Mouse (Mus musculus) midbrain, embryonic 10.5 days (tissue): ENCODE data around the gene Fto. TPM values are rescaled to one million over a fixed set of nuclear protein-coding genes. Genes with fewer than 3 reads are reported as not detected.
A peak's percentile ranks its signal among the peaks of the same experiment; 100 is the strongest.

Source experiments
- DNase-seq: peaks from one replicate; pipeline ENCODE4 v3.0.0-alpha.2; 2017; ENCODE audit warnings: low spot score
- H3K27ac ChIP-seq: fragments of 300-500 bp; sonication (generic); replicated peaks from 2 replicates; pipeline ENCODE4 v1.5.1; 2016; ENCODE audit warnings: mild to moderate bottlenecking
- H3K27me3 ChIP-seq: fragments of 300-500 bp; sonication (generic); 2 replicates; pipeline ENCODE4 v1.6.1; 2016; ENCODE audit warnings: low read depth, mild to moderate bottlenecking; ENCODE audit not compliant: poor library complexity, severe bottlenecking
- H3K36me3 ChIP-seq: fragments of 300-500 bp; sonication (generic); 2 replicates; pipeline ENCODE4 v1.6.1; 2016; ENCODE audit warnings: mild to moderate bottlenecking, moderate library complexity
- H3K4me1 ChIP-seq: fragments of 300-500 bp; sonication (generic); 2 replicates; pipeline ENCODE4 v1.6.1; 2016
- H3K4me3 ChIP-seq: fragments of 300-500 bp; sonication (generic); 2 replicates; pipeline ENCODE4 v1.5.1; 2016; ENCODE audit warnings: mild to moderate bottlenecking, moderate library complexity
- H3K9me3 ChIP-seq: fragments of 300-500 bp; sonication (generic); replicated peaks from 2 replicates; pipeline ENCODE4 v1.6.1; 2016; ENCODE audit warnings: mild to moderate bottlenecking
- WGBS: fragments of 180-500 bp; shearing (Covaris S2); methylation state at CpG from one replicate; pipeline ENCODE4 v1.1.7; 2016; 5-methylcytosine and 5-hydroxymethylcytosine counted together
- polyA plus RNA-seq: library from polyadenylated mRNA; unstranded; fragments of >200 nt; fragmentation: Nextera tagmentation; extraction: Ambion mirVana; gene quantifications from 2 replicates; pipeline ENCODE4 v1.2.1, GENCODE M21; 2016

The Fto gene
- polyA plus RNA-seq, 1 experiment from 2014 or later, result 91.3 TPM

- H3K27me3 ChIP-seq, result peaks cover 93% of the 10 kb centered on the region
- 86% methylated on average over 8 of the region's 8 CpGs for WGBS
Observed at GRCm38 (mm10) chr8:91505411-91505954, 192.2 kb downstream of the Fto start.

DNA sequence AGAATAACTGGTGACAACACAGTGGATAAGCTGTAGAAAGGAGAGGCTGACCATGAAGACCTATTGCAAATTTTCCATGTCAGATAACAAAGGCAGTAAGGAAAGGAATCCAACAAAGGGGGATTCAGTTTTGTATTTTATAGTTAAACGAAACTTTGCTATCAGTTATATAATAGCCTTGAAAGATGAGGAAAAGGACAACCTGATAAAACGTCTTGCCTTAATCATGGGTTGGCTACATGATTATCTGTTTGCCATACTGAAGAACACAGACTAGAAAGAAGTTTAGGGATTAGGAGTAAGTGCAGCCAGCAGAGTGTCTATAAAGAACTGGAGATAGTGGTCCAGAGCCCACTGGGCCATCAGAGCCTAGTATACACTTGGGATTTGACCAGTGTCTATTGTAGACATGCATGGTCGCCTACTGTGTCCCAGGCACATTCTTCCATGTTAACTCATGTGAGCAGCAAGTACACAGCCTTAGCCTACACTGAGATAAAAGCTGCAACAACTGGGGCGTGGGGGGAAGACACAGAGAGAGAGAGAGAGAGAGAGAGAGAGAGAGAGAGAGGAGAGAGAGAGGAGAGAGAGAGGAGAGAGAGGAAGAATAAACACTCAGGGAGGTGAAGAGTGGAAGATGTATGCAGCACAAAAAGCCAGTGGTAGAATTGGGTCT lies 192.8 kb downstream of the Fto start:
- Histone ChIP-seq H3K4me3 (no peak overlapping the region), H3K36me3 (no peaks in the 10 kb centered on the region), H3K4me1 (peaks cover 83% of the 10 kb centered on the region), H3K27ac (no peak overlapping the region), H3K27me3 (peaks cover 93% of the 10 kb centered on the region), H3K9me3 (no peaks in the 10 kb centered on the region)
- WGBS, result 71% methylated on average over 4 of the region's 4 CpGs
- no peak for DNase-seq

More at GRCm38 (mm10) chr8:91505411-91505954, 192.2 kb downstream of the Fto start:
- 0 out of 2 replicates have a peak overlapping the region, but pooled peaks have one; percentile 2 for H3K27ac ChIP-seq
- no peak overlapping the region for H3K4me3 ChIP-seq
- DNase-seq, result no peak
- peaks cover 76% of the 10 kb centered on the region for H3K4me1 ChIP-seq
- H3K36me3 ChIP-seq, result no peaks in the 10 kb centered on the region
- no peaks in the 10 kb centered on the region for H3K9me3 ChIP-seq

- Histone ChIP-seq H3K27ac (no peak overlapping the region), H3K4me1 (peaks cover 89% of the 10 kb centered on the region), H3K36me3 (no peaks in the 10 kb centered on the region), H3K4me3 (no peak overlapping the region), H3K9me3 (no peaks in the 10 kb centered on the region), H3K27me3 (peaks cover 93% of the 10 kb centered on the region)
- DNase-seq, result no peak
- 81% methylated on average over 6 of the region's 6 CpGs for WGBS
Observed at GRCm38 (mm10) chr8:91506682-91507257, 193.4 kb downstream of the Fto start.

GRCm38 (mm10) chr8:91507681-91508097 lies 194.4 kb downstream of the Fto start:
- Histone ChIP-seq H3K4me3 (no peak overlapping the region), H3K27me3 (peaks cover 93% of the 10 kb centered on the region), H3K27ac (0 out of 2 replicates have a peak overlapping the region, but pooled peaks have one; percentile 67), H3K36me3 (no peaks in the 10 kb centered on the region), H3K4me1 (peaks cover 87% of the 10 kb centered on the region), H3K9me3 (no peaks in the 10 kb centered on the region)
- 84% methylated on average over 7 of the region's 7 CpGs for WGBS
- DNase-seq, result no peak

GRCm38 (mm10) chr8:91508284-91508683 lies 195.0 kb downstream of the Fto start:
- Histone ChIP-seq H3K36me3 (no peaks in the 10 kb centered on the region), H3K4me3 (no peak overlapping the region), H3K9me3 (no peaks in the 10 kb centered on the region), H3K27me3 (peaks cover 93% of the 10 kb centered on the region), H3K4me1 (peaks cover 81% of the 10 kb centered on the region), H3K27ac (peak overlapping the region; percentile 67)
- WGBS, result 56% methylated on average over 4 of the region's 4 CpGs
- peak; percentile 20 for DNase-seq

GRCm38 (mm10) chr8:91509206-91509899 lies 196.0 kb downstream of the Fto start:
- H3K9me3 ChIP-seq, result no peaks in the 10 kb centered on the region
- H3K27ac ChIP-seq, result peak overlapping the region; percentile 33; the same call in 1 of the 2 replicates
- no peak overlapping the region for H3K4me3 ChIP-seq
- DNase-seq, result peak; percentile 16
- 40% methylated on average over 8 of the region's 8 CpGs for WGBS
- H3K27me3 ChIP-seq, result peaks cover 93% of the 10 kb centered on the region
- H3K36me3 ChIP-seq, result no peaks in the 10 kb centered on the region
- H3K4me1 ChIP-seq, result peaks cover 78% of the 10 kb centered on the region

DNA sequence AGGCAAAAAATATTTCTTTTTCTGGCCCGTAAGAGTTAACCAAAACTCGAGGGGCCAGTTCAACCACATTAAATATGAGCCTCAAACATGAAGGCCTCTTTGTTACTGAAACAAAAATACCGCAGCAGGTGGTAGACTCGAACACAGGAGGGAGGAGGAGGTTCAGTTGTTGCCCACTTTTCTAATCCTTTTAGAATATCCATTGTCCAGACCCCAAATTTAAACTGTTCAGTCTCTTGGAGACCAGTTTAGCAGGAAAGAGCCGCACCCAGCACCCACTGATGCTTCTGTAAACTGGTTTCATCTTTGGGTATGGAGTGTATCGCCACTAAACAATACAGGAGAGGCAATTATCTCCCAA lies 196.6 kb downstream of the Fto start:
- peaks cover 83% of the 10 kb centered on the region for H3K4me1 ChIP-seq

DNA sequence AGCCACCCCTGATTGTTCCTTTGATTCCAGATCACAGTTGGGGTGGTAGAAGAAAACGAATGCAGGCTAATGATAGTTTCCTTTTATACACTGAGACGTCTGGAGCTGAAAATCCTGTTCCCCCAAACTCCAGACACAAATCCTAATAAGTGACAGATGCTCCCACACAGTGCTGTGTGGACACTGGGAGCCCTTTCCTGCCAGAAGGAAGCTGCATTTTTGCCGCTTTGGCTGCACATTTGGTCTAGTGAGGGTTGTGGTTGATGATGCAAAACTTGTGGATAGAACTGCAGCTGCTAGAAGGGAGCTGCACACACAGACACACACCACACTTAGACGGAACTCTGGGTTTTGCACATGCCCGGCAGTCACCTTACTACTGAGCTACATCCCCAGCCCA lies 197.4 kb downstream of the Fto start:
- Histone ChIP-seq H3K27me3 (peaks cover 93% of the 10 kb centered on the region), H3K4me3 (no peak overlapping the region), H3K36me3 (no peaks in the 10 kb centered on the region), H3K4me1 (peaks cover 84% of the 10 kb centered on the region), H3K27ac (peak overlapping the region; percentile 57; the same call in 1 of the 2 replicates), H3K9me3 (no peaks in the 10 kb centered on the region)
- DNase-seq, result no peak
- 43% methylated on average over 5 of the region's 5 CpGs for WGBS

More for the DNA sequence above, 196.6 kb downstream of the Fto start:
- DNase-seq, result peak; percentile 25
- H3K4me3 ChIP-seq, result no peak overlapping the region
- H3K9me3 ChIP-seq, result no peaks in the 10 kb centered on the region
- no peaks in the 10 kb centered on the region for H3K36me3 ChIP-seq
- H3K27me3 ChIP-seq, result peaks cover 93% of the 10 kb centered on the region
- WGBS, result 29% methylated on average over 6 of the region's 6 CpGs
- peak overlapping the region; percentile 57 for H3K27ac ChIP-seq

GRCm38 (mm10) chr8:91511943-91512342 lies 198.6 kb downstream of the Fto start:
- DNase-seq, result no peak
- H3K27me3 ChIP-seq, result peaks cover 93% of the 10 kb centered on the region
- no peaks in the 10 kb centered on the region for H3K9me3 ChIP-seq
- no peak overlapping the region for H3K27ac ChIP-seq
- no peaks in the 10 kb centered on the region for H3K36me3 ChIP-seq
- no peak overlapping the region for H3K4me3 ChIP-seq
- WGBS, result 90% methylated on average over 4 of the region's 4 CpGs
- peaks cover 85% of the 10 kb centered on the region for H3K4me1 ChIP-seq

DNA sequence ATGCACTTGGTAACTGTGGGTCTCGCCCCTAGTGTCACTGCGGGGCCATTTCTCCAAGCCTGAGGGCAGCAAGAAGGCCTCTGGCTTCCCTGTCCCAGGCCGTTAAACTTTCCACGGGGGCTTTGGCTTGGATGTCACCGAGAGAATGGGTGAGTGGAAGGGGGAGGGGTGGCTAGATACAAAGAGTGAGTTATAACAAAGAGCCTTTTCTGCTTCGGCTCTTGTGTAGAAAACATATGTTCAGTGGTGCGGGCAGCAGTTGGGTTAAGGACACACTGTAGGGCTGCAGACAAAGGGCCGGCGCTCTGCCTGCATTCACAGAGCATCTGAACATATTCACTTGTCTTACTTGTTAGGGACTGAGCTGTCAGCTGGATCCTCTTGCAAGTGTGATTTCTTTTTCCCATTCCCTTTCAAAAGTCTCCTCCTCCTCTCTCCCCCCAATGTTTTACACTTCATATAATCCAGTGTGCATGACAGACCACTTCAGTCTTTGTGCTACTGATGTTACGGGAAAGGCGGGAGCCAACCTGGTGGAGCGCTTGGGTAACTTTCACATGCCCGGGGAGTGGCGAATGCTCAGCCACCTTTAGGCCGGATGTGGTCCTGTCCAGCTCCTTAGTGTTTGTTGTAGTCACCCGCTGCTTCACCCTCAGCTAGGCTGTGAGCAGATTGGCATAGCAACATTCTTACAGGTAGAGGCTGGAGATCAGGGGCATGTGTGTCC lies 201.6 kb downstream of the Fto start:
- 30% methylated on average over 16 of the region's 16 CpGs for WGBS
- Histone ChIP-seq H3K27ac (peak overlapping the region; percentile 72), H3K9me3 (no peaks in the 10 kb centered on the region), H3K4me1 (peaks cover 81% of the 10 kb centered on the region), H3K4me3 (peak overlapping the region; percentile 12), H3K36me3 (no peaks in the 10 kb centered on the region), H3K27me3 (peaks cover 100% of the 10 kb centered on the region)
- peak; percentile 56 for DNase-seq

DNA sequence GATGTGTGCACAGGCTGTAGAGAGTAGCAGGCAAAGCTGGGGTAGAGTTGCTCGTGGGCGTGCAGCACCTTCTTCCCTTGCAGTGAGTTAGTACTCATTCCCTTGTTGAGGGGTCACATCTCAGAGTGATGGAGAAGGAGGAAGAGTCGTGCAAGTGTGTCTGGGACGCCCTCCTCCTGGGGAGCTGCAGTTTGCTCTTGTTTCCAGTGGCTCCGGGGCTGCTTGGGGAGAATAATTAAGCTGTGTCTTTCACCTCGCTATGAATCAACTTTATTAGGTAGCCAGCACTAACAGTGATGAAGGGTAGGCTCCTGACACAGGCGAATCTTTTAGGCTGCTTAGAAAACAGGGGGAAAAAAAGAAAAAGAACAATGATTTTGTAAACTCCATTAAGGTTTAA lies 203.1 kb downstream of the Fto start:
- Histone ChIP-seq H3K4me1 (peaks cover 71% of the 10 kb centered on the region), H3K9me3 (no peaks in the 10 kb centered on the region), H3K27ac (no peak overlapping the region), H3K36me3 (no peaks in the 10 kb centered on the region), H3K4me3 (no peak overlapping the region), H3K27me3 (peaks cover 100% of the 10 kb centered on the region)
- DNase-seq, result no peak
- 36% methylated on average over 7 of the region's 7 CpGs for WGBS

DNA sequence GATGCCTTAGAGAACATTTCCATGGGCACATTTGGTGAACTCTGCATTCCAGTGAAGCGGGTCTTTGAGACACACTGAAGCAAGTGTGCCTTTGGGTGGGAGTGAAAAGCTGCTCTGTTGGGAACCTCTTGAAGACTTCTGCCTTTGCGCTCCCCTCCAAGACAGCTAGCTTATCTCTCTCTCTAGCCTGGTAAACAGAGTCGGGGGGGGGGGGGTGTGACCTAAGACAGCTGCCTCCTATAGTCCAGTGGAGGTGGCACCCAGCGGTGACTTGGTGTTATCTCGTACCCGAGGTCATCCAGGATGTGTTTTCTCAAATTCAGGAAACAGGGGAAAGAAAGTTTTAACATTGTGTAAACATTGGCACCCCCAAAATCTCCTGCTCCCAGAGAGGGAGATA lies 204.8 kb downstream of the Fto start:
- 48% methylated on average over 6 of the region's 6 CpGs for WGBS
- Histone ChIP-seq H3K27ac (0 out of 2 replicates have a peak overlapping the region, but pooled peaks have one; percentile 9), H3K9me3 (no peaks in the 10 kb centered on the region), H3K4me3 (no peak overlapping the region), H3K4me1 (peaks cover 68% of the 10 kb centered on the region), H3K27me3 (peaks cover 100% of the 10 kb centered on the region), H3K36me3 (peaks cover 4% of the 10 kb centered on the region; the same call in 1 of the 2 replicates)
- DNase-seq, result no peak
